Mouse (Mus musculus): ENCODE data around the gene Gm3383.
"Not testable (repeated sequence)": the region's sequence is repeated elsewhere in the genome, so short reads cannot be mapped to it uniquely, and the experiment has no call there.

- not testable (repeated sequence) for TF ChIP-seq POLR2A, CTCF (IDR thresholded peaks at IDR 0.05; ENCODE audit: extremely low read depth, insufficient read depth, low read length)
Measured at GRCm38 (mm10) chr14:5812699-5813356, 5.0 kb upstream of the Gm3383 start.

All from cortical plate, adult 2 months (tissue).